Mouse (Mus musculus): ENCODE measurements around the gene Fam57b.
A peak's percentile ranks its signal among the peaks of the same experiment; 100 is the strongest.

Fam57b gene

DNA sequence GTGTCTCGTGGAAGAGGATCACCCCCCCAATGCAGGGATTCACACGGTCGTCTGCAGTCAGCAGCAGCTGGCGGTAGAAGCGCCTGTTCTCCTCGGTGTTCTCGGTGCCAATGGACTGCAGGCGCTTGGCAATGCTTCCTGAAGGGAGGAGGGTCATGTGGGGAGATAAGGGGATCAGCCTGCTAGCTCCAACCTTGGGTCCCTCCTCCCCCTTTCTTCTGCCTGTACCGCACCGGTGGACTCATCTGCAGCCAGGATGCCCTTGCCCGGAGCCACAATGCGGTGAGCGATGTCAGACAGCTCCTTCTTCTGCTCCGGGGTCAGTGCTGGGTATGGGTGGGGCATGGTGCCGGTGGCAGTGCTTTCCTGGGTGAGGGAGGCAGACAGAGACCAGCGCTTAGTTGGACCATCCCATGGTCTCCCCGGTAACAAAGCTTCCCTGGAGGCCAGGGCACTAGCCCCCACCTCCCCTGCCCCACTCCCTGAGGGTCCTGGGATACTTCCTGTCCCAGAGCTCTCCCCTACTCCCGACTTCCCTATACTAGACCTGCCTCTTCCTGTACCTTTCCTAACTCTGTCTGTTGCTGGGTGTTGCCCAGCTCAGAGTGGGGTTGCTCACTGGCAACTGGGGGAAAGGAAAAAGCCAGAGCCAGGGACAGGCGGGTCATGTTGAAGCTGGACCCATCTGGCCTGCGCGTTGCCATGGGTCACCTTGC lies at the start of gene Fam57b:
Gene Fam57b (plus strand): TSS at position 258 of the 716 bp plus-strand sequence.
- no peak for DNase-seq (ENCODE audit: low read depth, low spot score)

GRCm38 (mm10) chr7:126748824-126749223 lies 48.6 kb upstream of the Fam57b start:
- no peak for DNase-seq (ENCODE audit: low read depth, low spot score)

GRCm38 (mm10) chr7:126749582-126750343 lies 47.7 kb upstream of the Fam57b start:
- no peak for DNase-seq (ENCODE audit: low read depth, low spot score)

DNA sequence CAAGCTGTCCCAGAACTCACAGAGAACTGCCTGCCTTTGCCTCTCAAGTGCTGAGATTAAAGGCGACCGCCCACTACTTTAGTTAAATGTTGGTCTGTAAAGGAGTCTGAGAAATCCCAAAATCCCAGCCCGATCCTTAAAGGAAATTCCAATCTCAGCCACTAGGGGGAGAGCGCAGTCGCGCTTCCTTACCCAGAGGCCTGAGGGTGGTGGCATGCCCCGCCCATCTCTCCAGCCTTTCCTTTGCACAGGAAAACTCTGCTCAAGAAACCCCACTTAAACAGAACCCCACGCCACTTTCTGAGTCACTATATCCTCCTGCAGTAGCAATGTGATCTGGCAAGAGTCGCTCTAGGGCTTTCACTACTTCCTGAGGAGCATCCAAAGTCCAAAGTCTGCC lies 42.6 kb upstream of the Fam57b start:
- peak; percentile 94 for DNase-seq (ENCODE audit: low read depth, low spot score)

DNA sequence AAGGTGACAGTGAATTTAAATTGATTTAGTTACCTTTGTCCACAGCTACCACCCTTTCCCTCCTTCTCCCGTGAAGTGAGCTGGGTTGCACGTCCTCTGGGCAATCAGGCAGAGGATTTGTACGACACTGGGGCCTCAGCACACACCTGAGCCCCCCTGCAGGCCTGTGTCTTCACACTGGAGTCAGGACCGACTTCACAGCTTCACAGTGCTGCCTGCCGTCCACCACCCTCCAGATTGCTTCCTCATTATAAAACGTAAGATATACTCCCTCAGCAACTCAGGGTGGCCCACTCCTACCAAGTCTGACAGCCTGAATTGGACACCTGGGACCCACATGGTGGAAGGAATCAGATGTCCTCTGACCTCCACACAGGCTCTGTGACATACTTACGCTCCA lies 38.9 kb upstream of the Fam57b start:
- DNase-seq (ENCODE audit: low read depth, low spot score) = no peak

DNA sequence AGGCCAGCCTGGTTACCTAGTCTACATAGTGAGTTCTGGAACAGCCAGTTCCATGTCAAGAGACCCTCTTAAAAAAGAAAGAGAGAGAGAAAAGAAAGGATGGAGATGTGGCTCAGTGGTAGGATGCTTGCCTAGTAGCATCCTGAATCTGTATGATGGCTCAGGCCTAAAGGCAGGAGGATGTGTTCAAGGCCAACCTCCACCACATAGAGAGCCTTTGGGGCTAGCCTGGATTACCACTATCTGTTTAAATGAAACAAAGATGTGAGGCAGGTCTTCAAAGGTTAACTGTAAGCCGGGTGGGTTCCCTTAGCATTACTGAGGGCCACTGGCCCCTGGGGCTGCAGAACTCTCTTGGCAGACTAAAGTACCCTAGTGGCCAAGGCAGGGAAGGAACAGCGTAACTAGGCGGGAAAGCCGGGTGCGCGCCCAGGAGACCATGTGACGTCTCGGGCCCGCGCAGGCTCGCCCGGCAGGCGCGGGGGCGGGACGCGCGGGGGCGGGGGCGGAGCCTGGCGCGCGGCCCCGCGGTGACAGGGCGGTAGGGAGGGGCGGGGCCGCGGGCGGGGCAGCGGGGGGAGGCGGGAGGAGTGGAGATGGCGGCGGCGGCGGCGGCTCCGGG lies 38.3 kb upstream of the Fam57b start, which contains the start of gene Mapk3:
Gene Mapk3 (plus strand): TSS at position 552 of the 622 bp plus-strand sequence.
- DNase-seq (ENCODE audit: low read depth, low spot score) = peak; percentile 96

- no peak for DNase-seq (ENCODE audit: low read depth, low spot score)
Observed at GRCm38 (mm10) chr7:126759672-126760390, 37.6 kb upstream of the Fam57b start.

DNA sequence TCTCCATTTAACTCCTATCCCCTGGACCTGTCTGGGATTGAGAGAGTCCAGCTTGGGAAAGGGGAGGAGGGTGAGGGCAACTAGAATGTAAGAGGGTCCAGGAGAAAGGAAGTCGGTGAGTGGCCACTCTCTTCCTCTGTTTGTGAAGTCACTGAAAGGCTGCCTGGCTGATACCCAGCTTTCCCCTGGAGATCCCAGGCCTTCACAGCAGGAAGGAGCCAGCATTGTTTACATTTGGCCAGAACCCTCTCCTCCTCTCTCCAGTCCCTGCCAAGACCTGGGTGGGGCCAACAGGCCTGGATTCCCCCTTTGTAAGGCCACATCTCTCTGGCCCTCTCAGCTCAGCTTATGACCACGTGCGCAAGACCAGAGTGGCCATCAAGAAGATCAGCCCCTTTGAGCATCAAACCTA lies 37.1 kb upstream of the Fam57b start:
- DNase-seq (ENCODE audit: low read depth, low spot score) = peak; percentile 57

GRCm38 (mm10) chr7:126760956-126761355 lies 36.5 kb upstream of the Fam57b start:
- DNase-seq (ENCODE audit: low read depth, low spot score) = no peak

DNA sequence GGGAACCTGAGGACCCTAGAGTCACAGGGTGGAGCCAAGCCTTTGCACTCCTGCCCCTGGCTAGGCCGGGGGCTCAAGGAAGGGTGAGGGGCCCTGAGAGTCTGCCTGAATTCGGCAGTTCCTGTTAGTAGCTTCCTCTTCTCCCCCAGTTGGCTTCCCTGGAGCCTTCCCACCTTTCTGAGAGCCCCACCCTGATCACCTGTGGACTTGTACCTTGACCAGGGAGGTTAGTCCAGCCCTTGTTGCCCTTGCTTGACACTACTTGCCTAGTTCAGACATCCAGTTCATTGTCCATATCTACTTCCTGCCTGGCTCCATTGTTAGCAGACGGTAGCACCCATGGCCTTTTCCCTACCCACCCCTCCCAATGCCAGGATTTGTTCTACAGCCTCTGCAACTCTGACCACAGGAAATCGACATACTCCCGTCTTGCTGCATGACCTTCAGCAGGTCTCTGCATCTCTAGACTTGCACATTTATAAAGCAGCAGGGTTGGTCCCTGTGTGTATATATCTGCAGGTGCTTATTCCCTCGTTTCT lies 35.9 kb upstream of the Fam57b start:
- no peak for DNase-seq (ENCODE audit: low read depth, low spot score)

DNA sequence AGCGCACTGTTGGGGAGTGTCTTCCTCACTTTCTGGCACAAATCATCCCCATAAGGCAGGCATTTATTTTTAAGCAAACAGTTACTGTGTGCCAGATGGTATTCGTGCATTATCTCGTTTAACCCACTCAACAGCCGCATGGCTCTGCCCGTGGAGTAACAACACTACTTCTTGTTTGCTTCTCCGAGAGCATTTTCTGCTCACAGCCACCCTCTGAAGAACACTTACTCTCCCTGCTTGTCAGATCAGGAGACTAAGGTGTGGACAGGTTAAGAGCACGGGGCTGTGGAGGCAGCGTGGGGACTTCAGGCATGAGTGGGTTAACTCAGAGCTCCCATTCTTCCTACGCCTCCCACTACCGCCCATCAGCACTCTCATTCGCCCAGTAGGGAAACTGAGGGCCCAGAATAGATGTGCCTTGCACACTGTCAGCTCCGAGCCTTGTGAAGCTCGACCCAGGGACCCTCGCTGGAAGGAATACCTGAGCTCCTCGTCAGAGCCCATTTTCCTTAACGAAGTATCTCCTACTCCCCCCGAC lies 34.9 kb upstream of the Fam57b start:
- no peak for DNase-seq (ENCODE audit: low read depth, low spot score)

DNA sequence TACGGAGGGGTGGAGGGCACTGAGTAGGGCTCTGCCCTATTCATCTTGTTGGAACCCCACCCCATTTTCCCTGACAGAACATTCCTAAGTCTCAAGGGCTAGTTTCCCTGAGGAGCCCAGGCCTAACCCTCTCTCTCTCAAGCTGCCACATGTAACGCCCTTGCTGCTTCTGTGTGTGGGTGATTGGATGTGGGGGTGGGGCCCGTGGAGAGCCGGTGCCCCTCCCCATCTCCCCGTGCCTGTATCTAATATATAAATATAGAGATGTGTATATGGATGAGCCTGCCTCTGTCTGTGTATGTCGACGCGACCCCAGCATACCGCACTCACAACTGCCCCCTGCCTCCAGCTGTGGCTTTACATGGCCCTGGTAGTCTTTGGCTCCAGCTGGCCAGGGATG lies 31.9 kb upstream of the Fam57b start:
- DNase-seq (ENCODE audit: low read depth, low spot score) = no peak

DNA sequence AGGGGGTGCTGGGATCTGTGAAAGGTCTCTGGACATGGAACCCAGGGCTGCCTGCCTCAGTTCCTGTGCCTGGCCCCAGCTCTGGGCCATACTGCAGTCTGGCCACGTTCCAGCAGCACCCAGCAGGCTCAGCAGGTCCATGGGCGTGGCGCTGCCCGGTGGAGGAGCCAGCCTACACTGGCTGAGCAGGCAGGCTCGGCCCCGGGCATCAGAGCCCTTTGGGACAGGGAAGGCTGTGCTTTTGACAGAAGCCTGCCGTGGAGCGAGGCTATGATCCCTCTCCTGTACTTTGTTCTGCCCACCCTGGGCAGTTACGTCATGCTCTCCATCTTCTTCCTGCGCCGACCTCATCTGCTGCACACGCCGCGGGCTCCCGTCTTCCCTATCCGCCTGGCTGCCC lies 31.3 kb upstream of the Fam57b start, which contains the start of gene Gdpd3:
Gene Gdpd3 (plus strand): TSS at position 134 of the 400 bp plus-strand sequence.
- DNase-seq (ENCODE audit: low read depth, low spot score) = no peak

DNA sequence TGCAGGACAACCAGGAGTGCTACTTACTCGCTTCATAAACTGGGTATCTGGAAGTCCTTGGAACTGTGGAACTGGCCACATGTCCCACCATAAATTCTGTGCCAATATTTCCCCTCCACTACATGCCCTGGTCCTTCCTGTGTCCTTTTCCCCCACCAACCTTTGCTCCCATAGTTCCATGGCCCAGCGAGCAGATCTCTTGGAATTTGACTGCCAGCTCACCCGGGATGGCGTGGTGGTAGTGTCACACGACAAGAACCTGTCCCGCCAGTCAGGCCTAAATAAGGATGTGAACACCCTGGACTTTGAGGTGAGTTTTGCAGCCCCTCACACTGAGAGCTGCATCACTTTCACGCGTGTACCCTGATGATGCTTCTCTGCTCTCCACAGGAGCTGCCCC lies 30.5 kb upstream of the Fam57b start:
- DNase-seq (ENCODE audit: low read depth, low spot score) = no peak

DNA sequence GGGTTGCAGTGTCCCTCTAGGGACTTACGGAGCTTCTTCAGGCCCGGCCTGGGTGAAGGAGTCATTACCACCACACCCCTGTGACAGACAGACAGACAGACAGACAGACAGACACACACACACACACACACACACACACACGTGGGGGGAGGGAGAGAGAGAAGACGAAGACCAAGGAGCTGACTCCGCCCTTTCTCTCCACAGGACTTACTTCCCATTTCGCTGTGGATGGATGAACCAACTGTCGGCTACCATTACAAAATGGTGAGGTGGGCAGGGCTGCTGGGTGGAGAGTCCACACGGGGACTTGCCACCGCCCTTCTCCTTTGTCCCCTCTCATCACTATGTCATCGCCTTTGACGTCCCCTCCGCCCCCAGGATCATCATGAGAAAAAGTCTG lies 26.7 kb upstream of the Fam57b start:
- peak; percentile 73 for DNase-seq (ENCODE audit: low read depth, low spot score)

DNA sequence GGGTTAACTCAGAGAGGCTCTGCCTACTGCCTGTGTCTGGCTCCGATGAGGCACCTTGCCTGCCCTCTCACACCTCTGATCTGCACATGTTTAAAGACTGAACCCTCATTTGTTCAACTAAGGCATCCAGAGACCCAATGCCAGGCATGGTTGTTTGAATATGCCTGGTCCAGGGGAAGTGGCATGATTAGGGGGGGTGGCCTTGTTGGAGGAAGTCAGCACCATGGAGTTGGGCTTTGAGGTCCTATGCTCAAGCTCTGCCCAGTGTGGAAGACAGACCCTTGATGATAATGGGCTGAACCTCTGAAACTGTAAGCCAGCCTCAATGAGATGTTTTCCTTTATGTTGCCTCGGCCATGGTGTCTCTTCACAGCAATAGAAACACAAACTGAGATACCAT lies 24.1 kb upstream of the Fam57b start:
- peak; percentile 69 for DNase-seq (ENCODE audit: low read depth, low spot score)

GRCm38 (mm10) chr7:126774463-126774862 lies 23.0 kb upstream of the Fam57b start:
- no peak for DNase-seq (ENCODE audit: low read depth, low spot score)

- no peak for DNase-seq (ENCODE audit: low read depth, low spot score)
Observed at GRCm38 (mm10) chr7:126775185-126775977, 22.1 kb upstream of the Fam57b start.

DNA sequence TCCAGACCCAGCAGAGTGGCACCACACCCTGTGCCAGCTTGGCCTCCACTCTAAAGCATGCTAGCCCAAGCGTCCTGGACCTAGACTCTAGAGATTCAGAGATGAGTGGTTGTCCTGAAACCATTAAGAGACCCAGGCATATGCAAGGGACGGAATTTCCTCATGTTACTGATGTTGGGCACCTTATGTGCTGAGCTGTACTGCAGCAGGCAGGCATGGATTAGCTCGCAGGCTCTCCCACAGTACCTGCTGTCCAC lies 21.6 kb upstream of the Fam57b start:
- no peak for DNase-seq (ENCODE audit: low read depth, low spot score)

DNA sequence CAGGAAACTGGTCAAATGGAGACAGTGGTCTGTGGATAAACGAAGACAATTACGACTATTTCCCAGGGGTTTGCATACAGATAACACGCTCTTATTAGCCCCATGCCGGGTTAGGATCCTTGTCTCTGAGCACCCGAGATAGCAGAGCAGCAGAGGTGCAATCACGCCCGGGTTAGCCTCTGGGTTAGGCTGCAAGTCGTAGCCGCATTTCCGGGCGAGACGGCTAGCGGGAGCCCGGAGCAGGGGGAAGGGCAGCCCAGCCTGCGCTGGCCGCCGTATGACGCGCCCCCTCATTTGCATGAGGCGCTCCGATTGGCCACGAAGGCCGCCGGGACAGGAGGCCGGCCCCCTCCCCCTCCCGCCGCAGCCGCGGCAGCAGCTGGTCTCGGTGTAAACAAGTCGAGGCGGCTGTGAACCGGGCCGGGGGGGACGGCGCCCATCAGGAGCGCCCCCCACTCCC lies 20.8 kb upstream of the Fam57b start, which contains the start of gene Ypel3:
Gene Ypel3 (plus strand): TSS at position 358 of the 460 bp plus-strand sequence.
- peak; percentile 94 for DNase-seq (ENCODE audit: low read depth, low spot score)
